In genomic region chr11:87448081-87448475, GRCm38 (mm10) we compare ENCODE assay signal across 8 mouse cellular contexts. TPM values are rescaled to one million over a fixed set of nuclear protein-coding genes. Genes with fewer than 3 reads are reported as not detected.
DNase-seq lines count a peak whose midpoint lies in the region; ATAC-seq and TF ChIP-seq lines count a peak whose summit lies in the region.
"Not testable (repeated sequence)": the region's sequence is repeated elsewhere in the genome, so short reads cannot be mapped to it uniquely, and the experiment has no call there.

No protein-coding gene starts in this region.

- not testable (repeated sequence) for H3K27me3 ChIP-seq in Patski; hindbrain, embryonic 13.5 days

- H3K9ac ChIP-seq in hindbrain, embryonic 13.5 days, result peak overlapping the region; percentile 65

- not testable (repeated sequence) for H3K9me3 ChIP-seq in hindbrain, embryonic 13.5 days

- not testable (repeated sequence) for H3K36me3 ChIP-seq in hindbrain, embryonic 13.5 days

- POLR2A ChIA-PET in Patski (lab: Charles Lee), result not testable (repeated sequence)

- whole genome bisulfite sequencing in hindbrain, embryonic 13.5 days, result under 1% methylated on average over 34 of the region's 34 CpGs

- H3K4me1 ChIP-seq in hindbrain, embryonic 13.5 days (replicated peaks), result not testable (repeated sequence)

- CTCF ChIA-PET in Patski (lab: Charles Lee), result not testable (repeated sequence)

- not testable (repeated sequence) for DNase-seq in Patski (ENCODE audit: low read depth, low spot score)
- DNase-seq in cerebellum, postnatal 25 days, result peak; percentile 92 to 94
- DNase-seq in frontal cortex, postnatal 25 days (ENCODE audit: low spot score in 2 of 2), result peak; percentile 82 to 88
- peak; percentile 69 to 70 for DNase-seq in layer of hippocampus, postnatal 25 days (ENCODE audit: extremely low spot score in 1 of 2, low spot score in 1 of 2)
- DNase-seq in lung, postnatal 10 days, result peak; percentile 98
- peak; percentile 88 for DNase-seq in ovary, postnatal 14 days (ENCODE audit: low spot score)
- peak; percentile 47 to 66 for DNase-seq in thymus, postnatal 10 days (ENCODE audit: low spot score in 2 of 2)

- not testable (repeated sequence) for TF ChIP-seq CTCF in Patski (IDR thresholded peaks at IDR 0.05)

- in situ Hi-C loops in Patski (cut with MboI; ENCODE audit: low pct_unique_long_range_greater_than_20kb), result not testable (repeated sequence)

- peak; percentile 79 for ATAC-seq in Patski
- ATAC-seq in hindbrain, embryonic 13.5 days (ENCODE audit: low FRiP score), result peak; percentile 96

- H3K4me3 ChIP-seq in hindbrain, embryonic 13.5 days, result peak overlapping the region; percentile 35

- peak overlapping the region; percentile 83 for H3K27ac ChIP-seq in hindbrain, embryonic 13.5 days

- peak overlapping the region; percentile 55 for H3K4me2 ChIP-seq in hindbrain, embryonic 13.5 days

RNA-seq across cellular contexts. Expression of gene Tex14, which starts 43.2 kb away (rescaled TPM):
- 0.24 TPM for polyA plus RNA-seq in Patski (2021)
- 1.00 and 1.0 TPM in 2 replicates for polyA plus RNA-seq in hindbrain, embryonic 13.5 days (2015; fragmentation: Nextera tagmentation; extraction: Ambion mirVana)
- total RNA-seq in layer of hippocampus, postnatal 25 days (2021), result under 1 TPM; 0.37 to 0.82 TPM

RNA-seq across cellular contexts. Expression of gene Rad51c, which starts 43.3 kb away (rescaled TPM):
- 7.6 TPM for polyA plus RNA-seq in Patski (2021)
- 5.1 and 6.2 TPM in 2 replicates for polyA plus RNA-seq in hindbrain, embryonic 13.5 days (2015; fragmentation: Nextera tagmentation; extraction: Ambion mirVana)
- total RNA-seq in layer of hippocampus, postnatal 25 days (2021), result 1 to 10 TPM; 3.5 to 4.4 TPM
